In the genomic region with DNA sequence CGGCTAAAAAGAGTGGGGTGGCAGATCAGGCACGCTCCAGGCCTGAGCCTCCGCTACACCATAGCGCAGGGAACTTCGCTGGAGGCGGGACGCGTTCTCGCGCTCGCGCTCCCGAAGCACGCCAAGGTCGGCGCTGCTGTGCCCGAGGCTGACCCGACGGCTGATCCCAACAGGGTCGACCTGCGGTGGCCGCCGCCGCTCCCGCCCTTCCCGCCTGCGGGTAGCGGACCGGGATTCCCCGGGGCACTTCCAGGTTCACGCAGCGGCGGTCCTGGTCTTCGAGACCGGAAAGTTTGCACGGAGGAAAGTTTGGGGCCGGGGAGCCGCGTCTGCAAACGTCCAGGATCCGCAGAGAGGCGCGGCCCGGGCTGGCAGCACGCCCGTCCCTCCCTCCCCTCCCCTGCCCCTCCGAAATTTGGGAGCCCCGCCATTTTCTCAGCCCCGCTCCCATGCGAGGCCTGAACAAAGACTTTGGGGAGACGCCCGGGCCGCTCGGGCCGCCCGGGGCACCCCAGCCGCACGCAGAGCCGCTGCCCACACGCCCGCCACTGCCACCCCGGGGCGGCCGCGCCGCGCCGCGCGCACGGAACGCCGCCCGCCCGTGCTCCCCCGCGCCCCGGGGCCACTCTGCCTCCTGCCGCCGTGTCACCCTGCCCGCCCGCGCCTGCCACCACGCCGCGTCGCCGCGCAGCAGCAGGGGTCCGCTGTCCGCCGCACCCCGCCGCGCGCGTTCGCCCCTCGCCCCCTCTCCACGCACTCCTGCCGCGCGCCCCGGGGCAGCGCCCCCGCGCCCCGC, we compare ENCODE assay signal across 8 mouse cellular contexts. TPM values are rescaled to one million over a fixed set of nuclear protein-coding genes. Genes with fewer than 3 reads are reported as not detected.
DNase-seq lines count a peak whose midpoint lies in the region; ATAC-seq lines count a peak whose summit lies in the region.

No protein-coding gene starts in this region.

- peak; percentile 64 for DNase-seq in right cerebral cortex, postnatal 25 days
- no peak for DNase-seq in right cerebral cortex, postnatal 36 days (ENCODE audit: low spot score in 2 of 2)
- DNase-seq in adrenal gland, postnatal 36 days: peak; percentile 75 to 85
- peak; percentile 69 for DNase-seq in forebrain, embryonic 14.5 days (ENCODE audit: low spot score)
- DNase-seq in liver, embryonic 13.5 days: no peak
- DNase-seq in neural tube, embryonic 10.5 days (ENCODE audit: extremely low spot score, low spot score): peak; percentile 61
- no peak for DNase-seq in frontal cortex, postnatal 25 days (ENCODE audit: low spot score in 2 of 2)

- H3K4me1 ChIP-seq in forebrain, embryonic 14.5 days (ENCODE audit: control insufficient read depth, insufficient read depth, low read length): peaks cover 36% of the 10 kb centered on the region
- H3K4me1 ChIP-seq in hindbrain, embryonic 15.5 days (replicated peaks): peaks cover 44% of the 10 kb centered on the region
- H3K4me1 ChIP-seq in liver, embryonic 13.5 days (replicated peaks): peaks cover 31% of the 10 kb centered on the region

- H3K4me2 ChIP-seq in forebrain, embryonic 14.5 days (ENCODE audit: low read length): peak overlapping the region; percentile 77
- H3K4me2 ChIP-seq in hindbrain, embryonic 15.5 days: peak overlapping the region; percentile 94
- peak overlapping the region; percentile 99 for H3K4me2 ChIP-seq in liver, embryonic 13.5 days

- peaks cover 23% of the 10 kb centered on the region for H3K27me3 ChIP-seq in forebrain, embryonic 14.5 days (replicated peaks; ENCODE audit: control insufficient read depth, insufficient read depth, low read length)
- peaks cover 60% of the 10 kb centered on the region for H3K27me3 ChIP-seq in hindbrain, embryonic 15.5 days
- H3K27me3 ChIP-seq in liver, embryonic 13.5 days: peaks cover 99% of the 10 kb centered on the region

- peak overlapping the region; percentile 97 for H3K27ac ChIP-seq in forebrain, embryonic 14.5 days (ENCODE audit: low read depth, low read length)
- H3K27ac ChIP-seq in hindbrain, embryonic 15.5 days (replicated peaks): peak overlapping the region; percentile 87
- H3K27ac ChIP-seq in liver, embryonic 13.5 days: peak overlapping the region; percentile 34

- H3K9ac ChIP-seq in forebrain, embryonic 14.5 days (ENCODE audit: low read length): peak overlapping the region; percentile 96
- peak overlapping the region; percentile 76 for H3K9ac ChIP-seq in hindbrain, embryonic 15.5 days
- peak overlapping the region; percentile 81 for H3K9ac ChIP-seq in liver, embryonic 13.5 days

- H3K36me3 ChIP-seq in forebrain, embryonic 14.5 days (ENCODE audit: control insufficient read depth, insufficient read depth, low read length): peaks cover 11% of the 10 kb centered on the region; the same call in 1 of the 2 replicates
- H3K36me3 ChIP-seq in hindbrain, embryonic 15.5 days: no peaks in the 10 kb centered on the region
- no peaks in the 10 kb centered on the region for H3K36me3 ChIP-seq in liver, embryonic 13.5 days

- H3K9me3 ChIP-seq in forebrain, embryonic 14.5 days (replicated peaks; ENCODE audit: control insufficient read depth, low read length): no peaks in the 10 kb centered on the region
- H3K9me3 ChIP-seq in hindbrain, embryonic 15.5 days: no peaks in the 10 kb centered on the region
- H3K9me3 ChIP-seq in liver, embryonic 13.5 days (replicated peaks): no peaks in the 10 kb centered on the region

- ATAC-seq in forebrain, embryonic 14.5 days: peak; percentile 3; the same call in 1 of the 2 replicates
- ATAC-seq in hindbrain, embryonic 15.5 days (ENCODE audit: low FRiP score, low read depth): no peak
- peak; percentile 57 for ATAC-seq in liver, embryonic 13.5 days (ENCODE audit: low read depth)

- under 1% methylated on average over 49 of the region's 108 CpGs for WGBS in forebrain, embryonic 14.5 days
- under 1% methylated on average over 67 of the region's 108 CpGs for WGBS in hindbrain, embryonic 15.5 days
- WGBS in liver, embryonic 13.5 days (ENCODE audit: insufficient replicate concordance): 1% methylated on average over 87 of the region's 108 CpGs

- H3K4me3 ChIP-seq in forebrain, embryonic 14.5 days (ENCODE audit: low read depth, low read length): peak overlapping the region; percentile 60
- peak overlapping the region; percentile 62 for H3K4me3 ChIP-seq in hindbrain, embryonic 15.5 days
- H3K4me3 ChIP-seq in liver, embryonic 13.5 days (replicated peaks): peak overlapping the region; percentile 78

RNA-seq across cellular contexts. Expression of a gene that starts 0.8 kb away (rescaled TPM):
- 100 to 1,000 TPM in 1 of 2 experiments, 10 to 100 TPM in 1; 99.9 to 108 TPM for total RNA-seq in adrenal gland, postnatal 36 days (2021)
- polyA plus RNA-seq in forebrain, embryonic 14.5 days (2014; fragmentation: Nextera tagmentation; extraction: Ambion mirVana): 237 and 318 TPM in 2 replicates
- polyA plus RNA-seq in hindbrain, embryonic 15.5 days (2015; fragmentation: Nextera tagmentation; extraction: Ambion mirVana): 71.2 and 87.6 TPM in 2 replicates
- 2.3 and 3.4 TPM in 2 replicates for polyA plus RNA-seq in liver, embryonic 13.5 days (2015; fragmentation: Nextera tagmentation; extraction: Ambion mirVana)

RNA-seq across cellular contexts. Expression of a gene that starts 23.3 kb away (rescaled TPM):
- total RNA-seq in adrenal gland, postnatal 36 days (2021): 1 to 10 TPM; 9.1 to 10.0 TPM
- 8.6 and 9.4 TPM in 2 replicates for polyA plus RNA-seq in forebrain, embryonic 14.5 days (2014; fragmentation: Nextera tagmentation; extraction: Ambion mirVana)
- polyA plus RNA-seq in hindbrain, embryonic 15.5 days (2015; fragmentation: Nextera tagmentation; extraction: Ambion mirVana): 14.0 and 15.1 TPM in 2 replicates
- 3.3 and 3.7 TPM in 2 replicates for polyA plus RNA-seq in liver, embryonic 13.5 days (2015; fragmentation: Nextera tagmentation; extraction: Ambion mirVana)

RNA-seq across cellular contexts. Expression of a gene that starts 32.0 kb away (rescaled TPM):
- total RNA-seq in adrenal gland, postnatal 36 days (2021): 10 to 100 TPM; 63.3 to 70.5 TPM
- polyA plus RNA-seq in forebrain, embryonic 14.5 days (2014; fragmentation: Nextera tagmentation; extraction: Ambion mirVana): 35.2 and 41.3 TPM in 2 replicates
- 39.7 and 40.6 TPM in 2 replicates for polyA plus RNA-seq in hindbrain, embryonic 15.5 days (2015; fragmentation: Nextera tagmentation; extraction: Ambion mirVana)
- 60.6 and 63.2 TPM in 2 replicates for polyA plus RNA-seq in liver, embryonic 13.5 days (2015; fragmentation: Nextera tagmentation; extraction: Ambion mirVana)

RNA-seq across cellular contexts. Expression of a gene that starts 41.1 kb away (rescaled TPM):
- total RNA-seq in adrenal gland, postnatal 36 days (2021): 100 to 1,000 TPM; 116 to 119 TPM
- 87.3 and 88.1 TPM in 2 replicates for polyA plus RNA-seq in forebrain, embryonic 14.5 days (2014; fragmentation: Nextera tagmentation; extraction: Ambion mirVana)
- 79.1 and 85.9 TPM in 2 replicates for polyA plus RNA-seq in hindbrain, embryonic 15.5 days (2015; fragmentation: Nextera tagmentation; extraction: Ambion mirVana)
- polyA plus RNA-seq in liver, embryonic 13.5 days (2015; fragmentation: Nextera tagmentation; extraction: Ambion mirVana): 269 and 278 TPM in 2 replicates

RNA-seq across cellular contexts. Expression of a gene that starts 47.4 kb away (rescaled TPM):
- total RNA-seq in adrenal gland, postnatal 36 days (2021): 100 to 1,000 TPM; 569 to 727 TPM
- polyA plus RNA-seq in forebrain, embryonic 14.5 days (2014; fragmentation: Nextera tagmentation; extraction: Ambion mirVana): 514 and 606 TPM in 2 replicates
- polyA plus RNA-seq in hindbrain, embryonic 15.5 days (2015; fragmentation: Nextera tagmentation; extraction: Ambion mirVana): 700 and 710 TPM in 2 replicates
- polyA plus RNA-seq in liver, embryonic 13.5 days (2015; fragmentation: Nextera tagmentation; extraction: Ambion mirVana): 511 and 613 TPM in 2 replicates

Comparison
In these comparisons a context has a peak if more than half of its experiments do, and no peak if none do; other contexts are left out.
1. DNase-seq: peak in right cerebral cortex, postnatal 25 days (single experiment), adrenal gland, postnatal 36 days (2 of 2), forebrain, embryonic 14.5 days (single experiment) and neural tube, embryonic 10.5 days (single experiment); none in right cerebral cortex, postnatal 36 days (0 of 2), liver, embryonic 13.5 days (single experiment) and frontal cortex, postnatal 25 days (0 of 2).
2. H3K27ac ChIP-seq: peak in every context shown above with its lines; median percentile 97 in forebrain, embryonic 14.5 days; 87 in hindbrain, embryonic 15.5 days; 34 in liver, embryonic 13.5 days.
3. RNA of a gene that starts 0.8 kb away (polyA plus RNA-seq): 237 to 318 TPM in forebrain, embryonic 14.5 days and 71.2 to 87.6 TPM in hindbrain, embryonic 15.5 days; 2.3 to 3.4 TPM in liver, embryonic 13.5 days; every median in the first group is over 10 times any median in the second.
4. Peak in every context shown above with its lines, with median percentiles within 50 percentile points of each other: H3K4me2 ChIP-seq, H3K4me3 ChIP-seq and H3K9ac ChIP-seq.